Mouse (Mus musculus): ENCODE results near the gene Mapk11.

GRCm38 (mm10) chr15:89175411-89176155 is 26.2 kb upstream of the Mapk11 start:
- TF ChIP-seq GATA1 (IDR thresholded peaks at IDR 0.05; ENCODE audit: borderline replicate concordance, low read length) (no peak), FLI1 (IDR thresholded peaks at IDR 0.05; ENCODE audit: low read length) (no peak)

Data from megakaryocyte, embryonic 14.5 days (primary cell).